Mouse (Mus musculus) stomach, postnatal 0 days (tissue): Measurements from ENCODE around the gene Sel1l3. TPM values are rescaled to one million over a fixed set of nuclear protein-coding genes. Genes with fewer than 3 reads are reported as not detected.

Experiments used
- ATAC-seq: fragments of 200-750 bp; cut with Nextera tagmentation; 2 replicates; pipeline ENCODE4 v1.8.0; 2017; ENCODE audit not compliant: low FRiP score, low TSS enrichment
- DNase-seq: peaks from one replicate; pipeline ENCODE4 v3.0.0-alpha.2; 2016; ENCODE audit warnings: low spot score
- H3K27ac ChIP-seq: fragments of 300-500 bp; sonication (generic); replicated peaks from 2 replicates; pipeline ENCODE4 v1.5.1; 2014; ENCODE audit warnings: mild to moderate bottlenecking, control low read depth
- H3K27me3 ChIP-seq: fragments of 300-500 bp; sonication (generic); 2 replicates; pipeline ENCODE4 v1.6.1; 2014; ENCODE audit warnings: low read length; ENCODE audit not compliant: control insufficient read depth, insufficient read depth
- H3K36me3 ChIP-seq: fragments of 300-500 bp; sonication (generic); 2 replicates; pipeline ENCODE4 v1.6.1; 2014; ENCODE audit warnings: low read length, mixed read lengths; ENCODE audit not compliant: control insufficient read depth, insufficient read depth
- H3K4me1 ChIP-seq: fragments of 300-500 bp; sonication (generic); replicated peaks from 2 replicates; pipeline ENCODE4 v1.6.1; 2014; ENCODE audit warnings: antibody characterized with exemption; ENCODE audit not compliant: control insufficient read depth, insufficient read depth
- H3K4me2 ChIP-seq: fragments of 300-500 bp; sonication (generic); replicated peaks from 2 replicates; pipeline ENCODE4 v1.6.1; 2014; ENCODE audit warnings: low read depth, mild to moderate bottlenecking, control low read depth, moderate library complexity
- H3K4me3 ChIP-seq: fragments of 300-500 bp; sonication (generic); 2 replicates; pipeline ENCODE4 v1.5.1; 2014; ENCODE audit warnings: low read depth, low read length, control low read depth
- H3K9ac ChIP-seq: fragments of 300-500 bp; sonication (generic); 2 replicates; pipeline ENCODE4 v1.6.1; 2014; ENCODE audit warnings: mild to moderate bottlenecking, low read length, control low read depth, mixed read lengths
- H3K9me3 ChIP-seq: fragments of 300-500 bp; sonication (generic); 2 replicates; pipeline ENCODE4 v1.6.1; 2016; ENCODE audit warnings: low read length; ENCODE audit not compliant: control insufficient read depth
- CTCF ChIP-seq: IDR thresholded peaks from 2 replicates; pipeline ENCODE4 v1.5.1; 2016; ENCODE audit warnings: antibody characterized with exemption, low read depth, mild to moderate bottlenecking, moderate library complexity
- EP300 ChIP-seq: optimal IDR thresholded peaks from 2 replicates; pipeline ENCODE3; 2016; ENCODE audit warnings: antibody characterized with exemption
- WGBS: fragments of 180-500 bp; shearing (Covaris S2); extraction: QIAGEN DNeasy Blood & Tissue Kit; methylation state at CpG from one replicate; pipeline ENCODE4 v1.1.7; 2014; 5-methylcytosine and 5-hydroxymethylcytosine counted together
- polyA plus RNA-seq: library from polyadenylated mRNA; unstranded; fragments of >200 nt; fragmentation: Nextera tagmentation; extraction: Ambion mirVana; gene quantifications from 2 replicates; pipeline ENCODE4 v1.2.1, GENCODE M21; 2015

Gene Sel1l3
- polyA plus RNA-seq, 1 experiment from 2014 or later, result 10.0 TPM

DNA sequence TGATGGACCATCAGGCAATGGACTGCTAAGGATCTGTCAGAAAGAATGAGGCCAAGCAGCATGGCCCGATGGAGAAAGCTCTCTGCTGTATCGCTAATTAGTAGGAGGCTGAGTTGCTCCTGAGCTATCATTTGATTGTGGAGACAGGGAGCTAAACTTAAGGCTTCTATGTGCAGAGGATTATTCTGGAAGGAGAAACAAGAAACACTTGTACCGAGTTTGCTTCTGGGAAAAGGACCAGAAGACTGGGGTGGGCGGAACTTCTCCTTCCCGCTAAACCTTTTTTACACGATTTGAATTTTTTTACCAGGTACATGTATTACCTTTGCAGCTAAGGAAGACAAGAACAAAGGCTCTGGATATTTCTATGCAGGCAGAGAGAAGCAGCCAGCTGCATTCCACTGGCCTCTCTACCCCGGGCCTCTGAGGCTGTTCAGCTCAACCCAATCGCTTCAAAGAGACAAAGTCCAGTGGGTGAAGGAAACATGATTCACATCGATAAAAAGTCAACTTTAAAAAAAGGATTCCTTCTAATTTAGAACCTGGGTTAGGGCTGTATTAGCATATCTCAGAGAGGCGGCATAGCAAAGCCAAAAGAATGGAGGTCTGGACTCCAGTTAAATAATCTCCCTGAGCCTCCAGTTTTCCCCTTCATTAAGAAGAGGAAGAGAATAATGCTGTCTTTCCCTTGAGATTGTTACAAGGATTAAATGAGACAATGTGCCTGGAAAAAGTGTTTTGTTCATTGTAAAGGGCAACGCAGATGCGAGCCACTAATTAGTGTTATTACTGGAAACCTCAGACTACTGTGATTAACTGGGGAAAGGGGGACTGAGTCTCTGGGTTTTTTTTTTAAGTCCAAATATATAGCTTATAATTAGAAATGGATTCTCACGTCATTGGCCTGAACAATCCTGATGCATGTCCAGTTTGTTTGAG lies 20.4 kb downstream of the Sel1l3 start:
- H3K27me3 ChIP-seq, result 0 out of 2 replicates have a peak, but pooled peaks cover 3% of the 10 kb centered on the region
- H3K4me2 ChIP-seq, result no peak overlapping the region
- TF ChIP-seq EP300 (no peak), CTCF (no peak)
- ATAC-seq (no peak), DNase-seq (no peak)
- no peaks in the 10 kb centered on the region for H3K36me3 ChIP-seq
- 75% methylated on average over 13 of the region's 13 CpGs for WGBS
- H3K4me1 ChIP-seq, result no peaks in the 10 kb centered on the region
- no peak overlapping the region for H3K9ac ChIP-seq
- no peak overlapping the region for H3K27ac ChIP-seq
- H3K4me3 ChIP-seq, result no peak overlapping the region
- H3K9me3 ChIP-seq, result no peaks in the 10 kb centered on the region

- H3K9ac ChIP-seq, result no peak overlapping the region
- no peak overlapping the region for H3K4me3 ChIP-seq
- TF ChIP-seq CTCF (no peak), EP300 (no peak)
- no peaks in the 10 kb centered on the region for H3K36me3 ChIP-seq
- ATAC-seq (no peak), DNase-seq (no peak)
- no peaks in the 10 kb centered on the region for H3K27me3 ChIP-seq
- no peaks in the 10 kb centered on the region for H3K4me1 ChIP-seq
- no peak overlapping the region for H3K4me2 ChIP-seq
- WGBS, result 70% methylated on average over 2 of the region's 2 CpGs
- H3K27ac ChIP-seq, result no peak overlapping the region
- H3K9me3 ChIP-seq, result no peaks in the 10 kb centered on the region
These were observed 25.1 kb downstream of the Sel1l3 start for GRCm38 (mm10) chr5:53188608-53189007.

DNA sequence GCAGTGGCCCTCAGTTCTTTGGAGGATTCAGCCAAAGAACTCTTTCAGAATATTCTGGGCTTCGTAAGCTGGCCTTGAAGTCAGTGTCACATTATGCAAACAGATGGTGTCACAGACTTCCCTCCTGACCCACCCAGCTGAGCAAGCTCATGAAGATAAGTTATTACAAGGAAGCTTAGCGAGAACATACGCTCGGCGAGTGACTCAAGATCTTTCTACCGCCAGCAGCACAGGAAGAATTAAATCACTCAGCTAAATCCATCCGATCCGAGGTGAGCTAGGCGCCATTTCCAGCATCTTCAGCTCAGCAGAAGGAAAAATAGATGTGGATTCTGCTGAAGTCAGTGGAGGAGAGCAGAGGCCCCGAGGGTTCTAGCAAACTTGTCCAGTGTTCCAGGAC lies 26.5 kb downstream of the Sel1l3 start:
- H3K4me2 ChIP-seq, result no peak overlapping the region
- H3K9ac ChIP-seq, result no peak overlapping the region
- H3K27ac ChIP-seq, result no peak overlapping the region
- TF ChIP-seq EP300 (no peak), CTCF (no peak)
- no peaks in the 10 kb centered on the region for H3K4me1 ChIP-seq
- H3K4me3 ChIP-seq, result no peak overlapping the region
- DNase-seq, result no peak
- no peaks in the 10 kb centered on the region for H3K27me3 ChIP-seq
- H3K9me3 ChIP-seq, result no peaks in the 10 kb centered on the region
- no peaks in the 10 kb centered on the region for H3K36me3 ChIP-seq
- 32% methylated on average over 10 of the region's 10 CpGs for WGBS
- ATAC-seq, result peak; percentile 85

DNA sequence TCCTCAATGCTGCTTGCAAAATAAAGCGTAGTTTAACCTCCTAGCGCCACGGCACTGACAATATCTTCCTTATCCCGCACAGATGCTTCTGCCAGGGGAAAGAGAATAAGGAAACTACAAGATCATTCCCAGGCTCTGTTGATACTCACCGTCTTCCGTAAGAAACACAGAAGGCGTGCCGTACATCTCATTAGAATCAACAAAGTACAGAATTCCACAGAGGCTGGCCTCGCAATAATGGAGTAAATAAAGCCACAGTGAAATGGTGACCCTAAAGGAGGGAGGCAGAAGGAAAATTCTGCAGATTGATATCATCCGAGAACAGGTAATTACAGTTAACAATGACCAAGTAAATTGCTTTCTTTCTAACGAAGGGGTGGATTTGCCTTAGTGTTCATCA lies 27.9 kb downstream of the Sel1l3 start:
- ATAC-seq (no peak), DNase-seq (no peak)
- Histone ChIP-seq H3K9me3 (no peaks in the 10 kb centered on the region), H3K27me3 (no peaks in the 10 kb centered on the region), H3K4me3 (no peak overlapping the region), H3K27ac (no peak overlapping the region), H3K36me3 (no peaks in the 10 kb centered on the region), H3K4me1 (no peaks in the 10 kb centered on the region), H3K4me2 (no peak overlapping the region), H3K9ac (no peak overlapping the region)
- TF ChIP-seq CTCF, result no peak
- WGBS, result 76% methylated on average over 11 of the region's 11 CpGs

DNA sequence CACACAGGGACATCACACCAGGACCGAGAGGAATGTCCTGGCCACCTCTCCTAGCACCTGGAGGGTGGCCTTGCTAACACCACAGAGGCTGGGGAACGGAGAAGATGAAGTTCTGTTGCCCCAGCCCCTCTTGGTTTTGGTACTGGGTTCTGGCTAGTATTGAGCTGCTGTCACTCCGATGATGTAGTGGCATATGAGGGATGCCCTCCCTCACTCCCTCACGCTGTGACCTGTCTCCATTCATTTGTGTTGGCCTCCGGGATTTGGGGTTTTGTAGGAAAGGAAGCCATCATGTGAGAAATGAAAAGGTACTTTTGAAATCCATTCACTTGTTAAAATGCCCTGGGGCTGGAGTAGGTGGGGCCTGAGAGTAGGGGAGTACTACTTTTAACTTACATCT lies 33.8 kb downstream of the Sel1l3 start:
- H3K9ac ChIP-seq, result no peak overlapping the region
- H3K36me3 ChIP-seq, result no peaks in the 10 kb centered on the region
- WGBS, result 82% methylated on average over 5 of the region's 5 CpGs
- no peaks in the 10 kb centered on the region for H3K27me3 ChIP-seq
- DNase-seq, result no peak
- no peak overlapping the region for H3K4me3 ChIP-seq
- H3K9me3 ChIP-seq, result no peaks in the 10 kb centered on the region
- no peak overlapping the region for H3K27ac ChIP-seq
- ATAC-seq, result no peak
- no peaks in the 10 kb centered on the region for H3K4me1 ChIP-seq
- H3K4me2 ChIP-seq, result no peak overlapping the region
- TF ChIP-seq EP300 (no peak), CTCF (no peak)

DNA sequence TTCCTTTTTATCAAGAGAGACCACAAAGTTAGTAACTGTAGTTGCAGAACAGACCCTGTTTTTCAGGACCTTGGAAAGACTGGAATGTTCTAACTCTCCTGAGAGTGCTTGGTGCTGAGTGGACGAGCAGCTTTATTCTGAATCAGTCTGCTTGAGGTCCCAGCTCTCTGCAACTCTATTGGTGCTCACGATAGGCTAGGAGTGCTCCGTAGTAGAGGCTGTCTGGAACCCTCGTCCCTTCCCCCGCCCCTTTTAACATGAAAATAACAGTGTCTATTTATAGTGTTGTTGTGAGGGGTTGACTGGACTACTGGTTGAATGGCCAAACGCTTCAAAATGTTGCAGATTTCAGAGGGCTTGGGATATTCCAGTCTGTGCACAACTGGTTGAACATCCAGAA lies 37.0 kb downstream of the Sel1l3 start:
- no peaks in the 10 kb centered on the region for H3K36me3 ChIP-seq
- no peak for DNase-seq
- H3K27me3 ChIP-seq, result no peaks in the 10 kb centered on the region
- H3K9me3 ChIP-seq, result no peaks in the 10 kb centered on the region
- no peak overlapping the region for H3K4me3 ChIP-seq
- no peak for TF ChIP-seq CTCF
- no peak for TF ChIP-seq EP300
- WGBS, result 57% methylated on average over 6 of the region's 6 CpGs
- no peak for ATAC-seq
- no peak overlapping the region for H3K27ac ChIP-seq
- H3K9ac ChIP-seq, result no peak overlapping the region
- H3K4me1 ChIP-seq, result no peaks in the 10 kb centered on the region
- no peak overlapping the region for H3K4me2 ChIP-seq
